Mouse (Mus musculus): ENCODE data around the gene Dhx57.
"Not testable (repeated sequence)": the region's sequence is repeated elsewhere in the genome, so short reads cannot be mapped to it uniquely, and the experiment has no call there.

The Dhx57 gene

GRCm38 (mm10) chr17:80254421-80254820 lies 35.9 kb downstream of the Dhx57 start:
- no peak for DNase-seq (ENCODE audit: inconsistent ontology term)

- DNase-seq (ENCODE audit: inconsistent ontology term): peak; percentile 3
These were observed 37.3 kb downstream of the Dhx57 start for GRCm38 (mm10) chr17:80252757-80253525.

GRCm38 (mm10) chr17:80243116-80243515 lies 47.2 kb downstream of the Dhx57 start:
- no peak for DNase-seq (ENCODE audit: inconsistent ontology term)

GRCm38 (mm10) chr17:80241594-80241993 lies 48.7 kb downstream of the Dhx57 start:
- no peak for DNase-seq (ENCODE audit: inconsistent ontology term)

GRCm38 (mm10) chr17:80237475-80237874 lies 52.8 kb downstream of the Dhx57 start:
- no peak for DNase-seq (ENCODE audit: inconsistent ontology term)

GRCm38 (mm10) chr17:80236805-80237204 lies 53.5 kb downstream of the Dhx57 start:
- DNase-seq (ENCODE audit: inconsistent ontology term): no peak

GRCm38 (mm10) chr17:80235477-80235876 lies 54.8 kb downstream of the Dhx57 start:
- no peak for DNase-seq (ENCODE audit: inconsistent ontology term)

GRCm38 (mm10) chr17:80234376-80234775 lies 55.9 kb downstream of the Dhx57 start:
- DNase-seq (ENCODE audit: inconsistent ontology term): no peak

GRCm38 (mm10) chr17:80233844-80234243 lies 56.4 kb downstream of the Dhx57 start:
- no peak for DNase-seq (ENCODE audit: inconsistent ontology term)

GRCm38 (mm10) chr17:80229396-80229795 lies 60.9 kb downstream of the Dhx57 start:
- DNase-seq (ENCODE audit: inconsistent ontology term): no peak

GRCm38 (mm10) chr17:80225142-80225541 lies 65.1 kb downstream of the Dhx57 start:
- not testable (repeated sequence) for DNase-seq (ENCODE audit: inconsistent ontology term)

GRCm38 (mm10) chr17:80224326-80225116 lies 65.8 kb downstream of the Dhx57 start, which contains the start of gene Gemin6:
Gemin6 (plus strand) TSS chr17:80224441.
- peak; percentile 82 for DNase-seq (ENCODE audit: inconsistent ontology term)

- DNase-seq (ENCODE audit: inconsistent ontology term): no peak
These were observed 66.4 kb downstream of the Dhx57 start for GRCm38 (mm10) chr17:80223829-80224228.

GRCm38 (mm10) chr17:80221890-80222628 lies 68.2 kb downstream of the Dhx57 start:
- DNase-seq (ENCODE audit: inconsistent ontology term): no peak

- DNase-seq (ENCODE audit: inconsistent ontology term): no peak
These were observed 69.1 kb downstream of the Dhx57 start for GRCm38 (mm10) chr17:80221202-80221601.

GRCm38 (mm10) chr17:80220131-80220530 lies 70.1 kb downstream of the Dhx57 start:
- DNase-seq (ENCODE audit: inconsistent ontology term): no peak

- not testable (repeated sequence) for DNase-seq (ENCODE audit: inconsistent ontology term)
These were observed 76.3 kb downstream of the Dhx57 start for GRCm38 (mm10) chr17:80213998-80214397.

- peak; percentile 97 for DNase-seq (ENCODE audit: inconsistent ontology term)
These were observed 83.3 kb downstream of the Dhx57 start, which contains the start of the genes Srsf7 and Ttc39d for GRCm38 (mm10) chr17:80206671-80207581. Srsf7 (minus strand) TSS chr17:80207307. Ttc39d (plus strand) TSS chr17:80207460.

- DNase-seq (ENCODE audit: inconsistent ontology term): no peak
These were observed 84.0 kb downstream of the Dhx57 start for GRCm38 (mm10) chr17:80206301-80206670.

GRCm38 (mm10) chr17:80205657-80206056 lies 84.6 kb downstream of the Dhx57 start:
- DNase-seq (ENCODE audit: inconsistent ontology term): no peak
